Mouse (Mus musculus) megakaryocyte, embryonic 14.5 days (primary cell): ENCODE results near the gene Tmem178b.

ENCODE experiments used
- FLI1 ChIP-seq: IDR thresholded peaks from 2 replicates; pipeline ENCODE4 v1.6.1; 2012; ENCODE audit warnings: low read length, inconsistent platforms, mixed read lengths
- GATA1 ChIP-seq: IDR thresholded peaks from 3 replicates; pipeline ENCODE4 v1.6.1; 2012; ENCODE audit warnings: mixed read lengths, low read length, inconsistent platforms, borderline replicate concordance

GRCm38 (mm10) chr6:40110729-40111128, 237.7 kb downstream of the Tmem178b start:
- TF ChIP-seq FLI1: no peak
- no peak for TF ChIP-seq GATA1
